Mouse (Mus musculus) T-helper 1 cell (primary cell): ENCODE measurements at regions not wholly inside any gene's neighbourhood (a gene's known extent, or its start where the extent isn't known, plus 50 kb on each side); places are given as distances from the start of the nearest gene placed in this dataset.

Experiments used
- in situ Hi-C: fragments of 300-600 bp; cut with MboI, MseI; formaldehyde crosslinking; loops from one replicate; pipeline ENCODE4 v1.15.1; 2025; ENCODE audit warnings: high pct_unique_total_duplicates

DNA sequence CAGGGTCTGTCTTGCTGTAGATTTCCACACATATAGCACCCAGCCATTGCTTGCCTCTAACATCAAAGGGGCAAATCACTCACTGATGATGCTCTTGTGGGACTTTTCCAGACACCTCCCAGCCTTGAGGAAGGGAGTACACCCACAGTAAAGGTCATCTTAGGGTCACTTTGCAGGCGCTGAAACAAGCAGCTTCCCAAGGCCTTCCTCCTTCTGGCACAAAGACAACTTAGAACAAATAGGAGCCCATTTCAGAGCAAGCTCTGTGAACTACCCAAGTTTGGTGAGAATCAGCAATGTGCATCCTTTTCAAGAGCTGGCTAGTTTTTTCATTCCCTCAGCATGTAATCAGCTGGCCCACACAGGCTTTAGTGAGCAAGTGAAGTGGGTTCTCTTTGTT lies 352.2 kb upstream of the Ubash3b start:
- in situ Hi-C loops = no loop called here

DNA sequence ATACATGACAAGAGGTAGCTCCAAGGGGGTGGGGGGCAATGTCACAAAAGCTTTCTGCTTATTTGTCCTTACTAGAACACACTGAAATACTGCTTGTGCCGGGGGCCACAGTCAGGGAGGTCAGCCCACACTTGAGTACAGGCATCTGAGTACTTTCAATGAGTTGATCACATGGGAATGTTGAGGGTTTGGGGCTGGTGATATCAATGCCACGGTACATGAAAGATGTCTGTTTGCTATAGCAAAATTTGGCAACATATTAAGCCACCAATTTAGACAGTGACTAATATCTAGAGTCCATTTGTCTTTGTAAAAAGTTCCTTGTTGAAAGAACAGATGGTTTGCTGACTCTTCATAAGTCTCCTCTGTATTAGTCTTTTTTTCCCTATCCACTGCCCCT lies 348.1 kb upstream of the Ubash3b start:
- in situ Hi-C loops = no loop called here

DNA sequence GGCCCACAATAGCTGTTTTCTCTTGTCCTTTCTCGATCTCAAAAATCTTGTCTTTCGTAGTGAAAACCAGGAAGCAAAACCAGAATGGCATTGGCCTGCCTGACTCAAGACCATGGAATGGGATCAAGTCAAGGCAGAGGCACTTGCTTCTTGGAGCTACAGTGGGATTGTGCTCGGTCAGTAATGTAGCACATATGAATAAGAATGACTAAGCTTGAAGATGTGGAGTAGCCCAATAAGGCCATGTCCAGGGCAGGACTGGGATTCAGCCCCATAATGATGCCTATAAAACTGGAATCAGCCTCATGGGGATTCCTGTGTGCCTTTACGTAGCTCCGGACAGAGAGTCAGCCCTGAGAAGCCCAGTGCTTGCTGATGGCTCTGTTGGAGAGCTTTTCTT lies 347.2 kb upstream of the Ubash3b start:
- in situ Hi-C loops = no loop called here

DNA sequence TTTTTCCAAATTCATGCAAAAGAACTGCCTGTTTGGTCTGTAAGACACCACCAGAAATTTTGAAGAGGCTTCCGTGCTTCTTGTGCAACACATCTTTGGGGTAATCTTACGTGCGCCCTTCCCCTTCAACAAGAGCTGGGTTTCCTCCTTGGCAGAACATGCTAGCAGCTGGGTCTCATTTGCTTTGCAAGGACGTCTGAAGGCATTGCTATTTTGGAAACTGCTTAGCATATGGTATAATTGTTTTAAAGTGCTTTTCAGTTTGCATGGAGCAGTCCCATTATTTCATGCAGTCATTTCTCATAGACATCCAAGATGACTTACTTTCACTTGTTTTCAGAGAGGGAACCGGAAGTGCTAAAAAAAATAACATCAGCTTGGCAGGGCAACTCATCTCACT lies 336.8 kb upstream of the Ubash3b start:
- in situ Hi-C loops = no loop called here

DNA sequence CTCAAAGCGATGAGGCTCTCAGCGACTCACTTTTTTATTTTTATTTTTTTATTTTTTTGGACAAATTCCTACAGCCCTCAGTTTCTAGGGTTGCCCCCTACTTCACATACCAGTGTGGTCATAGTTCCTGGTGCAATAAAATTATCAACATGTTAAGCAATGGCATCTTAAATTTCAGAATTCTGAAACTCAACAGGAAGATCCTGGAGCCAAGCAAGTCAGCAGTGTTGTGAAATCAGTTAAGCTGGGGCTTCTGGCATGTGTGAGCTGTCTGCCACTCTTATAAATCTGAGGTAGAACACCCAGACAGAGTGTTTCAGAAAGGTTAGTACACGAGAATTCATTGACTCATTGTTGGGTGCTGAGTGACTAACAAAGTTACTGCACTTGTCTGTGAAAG lies 328.6 kb upstream of the Ubash3b start:
- in situ Hi-C loops = no loop called here

DNA sequence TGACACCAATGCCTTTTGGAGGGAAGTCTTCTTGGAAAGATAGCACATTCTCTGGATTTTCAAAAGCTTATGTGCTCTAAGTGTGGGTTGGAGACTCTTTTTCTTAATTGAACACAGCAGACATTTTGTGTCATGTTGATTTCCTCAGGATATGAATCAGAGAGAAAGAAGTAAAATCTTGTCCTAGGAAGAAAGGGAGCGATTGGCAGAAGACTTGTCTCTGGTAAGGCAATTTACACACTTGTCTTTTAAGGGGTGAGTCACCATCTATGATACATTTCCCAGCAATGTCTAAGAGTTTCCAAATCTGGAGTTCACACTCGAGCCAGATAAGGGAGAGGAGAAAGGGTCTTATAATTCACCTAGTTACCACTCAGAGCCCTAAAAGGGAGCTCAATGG lies 326.5 kb upstream of the Ubash3b start:
- in situ Hi-C loops = no loop called here

DNA sequence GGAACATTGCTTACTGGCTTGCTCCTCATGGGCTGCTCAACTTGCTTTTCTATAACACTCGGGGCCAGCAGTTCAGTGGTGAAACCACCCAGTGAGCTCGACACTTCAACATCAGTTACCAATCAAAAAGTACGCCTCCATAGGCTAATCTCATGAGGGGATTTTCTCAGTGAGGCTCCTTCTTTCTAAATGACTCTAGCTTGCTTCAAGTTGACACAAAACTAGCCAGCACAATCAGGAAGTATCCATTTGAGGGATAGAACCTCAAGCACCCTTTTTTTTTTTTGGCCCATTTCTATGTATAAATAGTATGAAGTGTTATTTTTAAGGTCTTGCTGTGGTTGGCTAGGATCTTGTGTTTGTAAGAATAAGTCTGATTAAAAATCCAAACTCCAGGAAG lies 321.7 kb upstream of the Ubash3b start:
- in situ Hi-C loops = no loop called here

DNA sequence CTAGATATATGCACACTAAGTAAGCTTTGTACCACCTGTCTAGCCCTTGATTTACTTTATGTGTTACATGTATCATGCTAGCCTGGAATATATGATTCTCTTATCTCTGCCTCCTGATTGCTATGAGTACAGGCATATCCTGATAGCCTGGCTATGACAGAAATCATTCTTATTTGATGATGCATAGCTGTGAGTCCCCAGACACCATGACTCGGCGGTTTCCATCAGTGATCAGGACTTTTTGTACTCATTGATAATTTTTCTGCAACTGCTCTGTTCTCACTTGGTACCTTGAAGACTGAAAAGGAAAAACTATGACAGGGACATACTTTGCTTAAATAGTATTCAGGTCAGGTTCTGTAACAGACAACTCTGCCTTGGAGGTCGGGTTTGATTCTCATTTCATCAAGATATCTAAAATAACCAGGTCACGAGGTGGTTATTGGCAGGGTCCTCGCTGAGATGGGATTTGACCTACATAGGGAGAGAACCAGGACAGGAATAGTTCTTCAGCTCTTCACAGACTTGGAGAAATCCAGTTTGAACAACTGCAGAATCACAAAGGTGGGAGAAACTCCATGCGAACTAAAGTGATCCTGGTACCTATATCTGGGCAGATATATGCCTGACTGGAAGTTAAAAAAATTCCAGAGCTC lies 320.2 kb upstream of the Ubash3b start:
- in situ Hi-C loops = no loop called here

DNA sequence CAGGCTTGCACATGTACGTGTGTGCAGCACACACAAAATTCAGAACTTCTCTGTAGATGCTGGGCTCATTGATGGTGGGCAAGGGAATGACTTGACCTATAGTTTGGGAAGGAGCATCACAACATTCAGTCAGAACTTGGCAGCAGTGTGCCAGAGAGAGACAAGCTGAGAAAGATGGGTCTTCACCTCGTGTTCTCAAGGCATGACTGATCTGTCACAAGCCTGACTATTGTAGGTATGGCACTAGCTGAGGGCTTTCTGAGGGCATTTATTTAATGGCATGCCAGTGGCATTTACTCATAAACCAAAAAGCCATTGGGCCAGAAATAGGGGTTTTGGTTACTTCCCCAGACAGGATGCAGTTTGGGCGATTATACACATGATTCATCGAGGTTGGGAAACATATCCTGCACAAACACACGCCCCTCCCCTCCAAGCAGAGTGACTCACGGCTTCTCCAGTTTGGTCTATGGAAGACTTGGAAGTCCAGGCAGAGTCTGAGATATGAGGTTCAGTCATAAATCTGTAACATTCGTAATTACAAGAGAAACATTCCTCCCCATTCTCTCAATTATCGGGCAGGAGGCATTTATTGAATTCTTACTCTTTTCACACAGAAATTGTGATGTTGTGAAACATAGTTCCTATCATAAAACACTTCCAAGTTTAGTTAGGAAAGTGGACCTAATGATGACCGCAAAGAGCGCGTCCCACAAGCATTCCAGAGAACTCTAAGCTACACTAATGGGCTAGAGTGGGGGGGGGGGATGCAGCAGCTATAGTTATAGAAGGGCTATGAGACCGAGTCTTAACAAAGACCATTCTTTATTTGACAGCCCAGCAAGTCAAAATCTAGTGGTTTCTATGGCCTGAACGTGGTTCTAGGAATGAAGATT lies 318.6 kb upstream of the Ubash3b start:
- in situ Hi-C loops = no loop called here

DNA sequence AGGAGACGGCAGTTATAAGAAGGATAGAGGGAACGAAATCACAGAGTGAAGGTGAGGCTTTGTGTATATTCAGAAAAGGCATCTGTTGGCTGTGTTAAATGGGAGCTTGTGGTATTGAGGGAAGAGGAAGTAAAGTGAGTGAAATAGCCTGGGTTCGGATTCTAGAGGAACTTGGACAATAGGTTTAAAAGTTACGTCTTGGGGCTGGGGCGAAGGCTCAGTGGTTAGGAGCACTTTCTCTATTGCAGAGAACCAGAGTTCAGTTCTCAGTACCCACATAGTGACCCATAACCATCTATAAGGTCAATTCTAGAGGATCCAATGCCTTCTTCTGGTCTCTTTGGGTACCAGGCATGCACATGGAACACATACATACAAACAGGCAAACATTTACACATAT lies 317.6 kb upstream of the Ubash3b start:
- in situ Hi-C loops = no loop called here

DNA sequence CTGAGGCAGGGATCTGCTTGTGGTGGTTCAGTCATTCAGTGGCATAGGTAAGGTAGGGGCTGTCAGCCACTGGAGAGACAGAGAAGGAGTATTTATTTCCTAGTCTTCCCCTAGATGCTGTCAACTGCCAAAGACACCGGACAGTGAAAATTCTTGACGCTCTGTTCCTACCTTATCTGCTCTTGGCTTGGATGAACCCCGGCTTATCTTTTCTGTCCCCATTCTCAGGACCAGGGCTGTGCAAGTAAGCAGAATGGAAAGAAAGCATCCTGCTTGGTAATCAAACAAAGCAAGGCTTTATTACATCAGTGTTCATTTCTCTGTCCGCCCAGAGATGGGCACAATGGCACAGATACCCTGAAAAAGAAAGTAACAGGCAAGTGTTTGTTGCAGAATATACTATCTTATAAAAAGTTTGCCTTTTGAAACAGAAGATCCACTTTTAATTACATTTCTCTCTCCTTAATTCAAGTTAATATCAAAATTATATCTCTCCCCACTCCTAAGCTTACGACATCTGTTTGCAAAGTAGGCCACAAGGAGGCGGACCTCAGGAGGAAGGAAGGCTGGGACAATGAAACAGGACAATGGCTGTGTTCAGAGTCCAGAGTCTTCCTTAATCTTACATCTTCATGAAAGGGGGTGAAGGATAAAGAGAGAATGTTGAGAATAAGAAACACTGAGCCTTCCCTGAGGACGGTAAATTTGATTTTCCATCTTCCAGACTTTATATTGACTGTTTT lies 316.8 kb upstream of the Ubash3b start:
- in situ Hi-C loops = no loop called here

DNA sequence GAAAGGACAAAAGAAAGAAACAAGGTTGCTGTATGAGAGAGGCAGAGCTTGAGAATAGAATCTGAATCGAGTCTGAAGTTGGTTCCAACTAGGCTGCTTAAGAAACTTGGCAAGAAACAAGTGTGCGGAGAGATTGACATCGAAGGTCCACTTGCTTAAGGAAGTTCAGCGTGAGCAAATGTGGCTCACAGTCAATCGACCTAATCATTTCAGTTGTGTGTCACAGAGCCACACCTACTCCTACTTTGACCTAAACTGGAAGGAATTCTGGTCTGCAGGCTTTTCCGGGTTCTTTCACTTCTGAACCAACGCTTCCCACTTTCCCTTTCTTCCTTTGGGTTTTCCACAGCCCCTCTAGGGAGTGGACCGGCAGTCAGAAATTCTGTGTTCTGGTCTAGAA lies 313.8 kb upstream of the Ubash3b start:
- in situ Hi-C loops = no loop called here

DNA sequence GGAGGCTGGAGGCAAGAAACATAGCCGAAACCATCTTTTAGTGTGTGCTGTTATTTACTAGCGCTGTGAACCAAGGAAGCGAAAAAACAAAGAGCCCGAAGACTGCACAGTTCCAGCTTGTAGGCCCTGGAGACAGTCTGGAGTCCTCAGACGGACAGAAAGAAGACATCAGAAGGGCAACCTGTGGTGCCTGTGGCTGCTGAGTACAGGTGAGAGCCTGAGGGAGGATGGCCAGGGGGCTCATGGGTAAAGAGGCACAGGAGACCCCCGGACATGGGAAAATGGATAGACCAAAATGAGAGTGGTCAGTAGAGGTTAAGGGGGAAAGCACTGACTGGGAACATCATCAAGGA lies 313.4 kb upstream of the Ubash3b start:
- in situ Hi-C loops = no loop called here

DNA sequence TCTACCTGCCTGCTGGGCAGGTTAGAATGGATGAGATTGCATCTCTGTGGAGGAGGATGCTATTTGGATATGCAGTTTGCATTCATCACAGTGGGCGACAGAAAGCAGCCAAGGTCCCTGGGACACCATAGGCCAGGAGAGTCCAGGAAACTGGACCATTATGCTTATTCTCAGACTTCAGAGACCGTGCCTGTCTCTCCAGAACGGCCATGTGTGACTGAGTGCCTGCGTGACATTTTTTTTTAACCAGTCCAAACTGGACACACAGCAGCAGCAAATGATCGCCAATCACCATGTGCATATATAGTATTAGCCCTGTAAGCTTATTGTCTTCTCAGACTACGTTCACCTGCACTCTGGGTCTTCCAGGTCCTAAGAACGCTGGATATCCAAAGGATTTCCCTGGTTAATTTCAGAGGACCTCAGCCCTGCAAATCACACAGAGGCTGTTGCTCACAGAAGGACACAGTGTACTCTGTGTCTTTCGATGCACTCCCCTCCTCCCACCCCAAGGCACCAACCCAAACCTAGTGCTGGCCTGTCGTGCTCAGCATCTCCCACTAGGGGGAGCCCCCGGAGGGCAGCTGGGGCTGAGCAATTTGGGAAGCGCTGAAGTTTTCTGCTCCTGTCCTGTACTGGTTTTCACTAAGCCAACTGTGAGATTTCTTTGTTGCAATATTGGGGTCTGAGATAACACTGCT lies 312.9 kb upstream of the Ubash3b start:
- in situ Hi-C loops = no loop called here

DNA sequence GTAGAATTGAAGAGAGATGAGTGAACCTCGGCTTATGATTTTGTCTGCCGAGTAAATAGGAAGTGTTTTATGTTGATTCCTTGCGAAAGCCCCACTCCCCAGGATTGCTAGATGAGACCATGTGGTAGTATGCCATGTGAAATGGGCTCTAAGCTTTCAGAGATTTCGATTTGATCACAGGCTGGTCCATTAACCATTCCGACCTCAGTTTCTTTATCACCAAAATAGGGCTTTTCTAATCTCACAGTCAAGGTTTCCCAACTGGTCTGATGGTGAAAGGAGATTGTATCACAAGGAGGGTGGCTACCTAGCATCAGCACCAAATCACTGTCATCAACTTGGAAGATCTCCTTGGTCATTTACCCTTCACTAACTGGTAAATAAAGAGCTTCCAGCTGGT lies 312.0 kb upstream of the Ubash3b start:
- in situ Hi-C loops = no loop called here

DNA sequence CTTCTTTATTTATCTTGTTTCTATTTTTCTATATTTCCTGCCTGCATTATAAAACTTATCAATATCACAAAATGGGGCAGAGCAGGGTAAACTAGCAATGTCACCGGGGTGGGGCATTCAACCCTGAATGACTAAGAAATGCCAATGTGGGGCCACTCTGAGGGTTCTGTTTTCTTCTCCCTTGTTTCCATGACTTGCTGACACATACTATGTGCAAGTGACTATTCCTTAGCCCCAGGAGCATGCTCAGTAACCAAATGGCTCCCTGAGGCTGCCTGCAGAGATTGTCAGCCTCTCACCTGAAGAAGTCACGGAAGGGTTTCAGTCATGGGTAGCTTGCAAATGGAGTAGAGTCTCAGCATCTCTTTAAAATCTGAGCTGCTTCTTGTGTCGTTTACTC lies 309.8 kb upstream of the Ubash3b start:
- in situ Hi-C loops = no loop called here

DNA sequence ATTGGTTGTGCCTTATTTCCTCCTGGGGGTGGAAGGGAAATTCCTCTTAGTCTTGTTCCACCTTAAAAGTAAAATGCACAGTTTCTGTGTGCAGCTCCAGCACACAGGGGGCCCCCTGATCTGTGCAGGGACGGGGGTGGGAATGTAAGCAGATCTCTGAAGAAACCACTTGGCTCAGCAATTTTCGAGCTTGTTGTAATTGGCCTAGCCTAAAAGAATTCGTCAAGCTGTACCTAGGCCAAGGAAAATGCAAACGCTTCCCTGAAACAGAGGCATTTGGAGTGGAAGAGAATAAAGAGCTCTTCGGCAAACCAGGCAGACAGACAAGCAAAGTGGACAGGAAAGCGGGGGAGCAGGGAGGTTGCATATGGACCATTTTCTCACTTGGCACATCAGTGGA lies 308.5 kb upstream of the Ubash3b start:
- in situ Hi-C loops = no loop called here

DNA sequence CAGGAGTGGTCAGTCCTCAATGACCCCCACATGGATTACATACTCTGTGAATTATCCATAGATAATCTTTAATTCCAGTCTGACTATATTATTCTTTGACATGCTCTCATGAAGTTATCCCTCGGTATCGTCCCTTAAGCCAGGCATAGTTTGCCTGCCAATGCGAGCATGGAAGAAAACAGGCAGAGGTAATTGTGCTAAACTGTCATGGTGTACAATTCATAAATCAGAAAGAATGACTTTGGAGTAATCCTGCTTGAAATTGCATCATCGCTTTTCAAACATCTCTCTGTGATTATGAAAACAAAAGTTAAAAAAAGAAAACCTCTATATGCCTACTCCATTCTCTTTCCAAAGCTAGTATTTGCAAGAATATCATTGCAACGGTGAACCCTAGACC lies 307.9 kb upstream of the Ubash3b start:
- in situ Hi-C loops = no loop called here

DNA sequence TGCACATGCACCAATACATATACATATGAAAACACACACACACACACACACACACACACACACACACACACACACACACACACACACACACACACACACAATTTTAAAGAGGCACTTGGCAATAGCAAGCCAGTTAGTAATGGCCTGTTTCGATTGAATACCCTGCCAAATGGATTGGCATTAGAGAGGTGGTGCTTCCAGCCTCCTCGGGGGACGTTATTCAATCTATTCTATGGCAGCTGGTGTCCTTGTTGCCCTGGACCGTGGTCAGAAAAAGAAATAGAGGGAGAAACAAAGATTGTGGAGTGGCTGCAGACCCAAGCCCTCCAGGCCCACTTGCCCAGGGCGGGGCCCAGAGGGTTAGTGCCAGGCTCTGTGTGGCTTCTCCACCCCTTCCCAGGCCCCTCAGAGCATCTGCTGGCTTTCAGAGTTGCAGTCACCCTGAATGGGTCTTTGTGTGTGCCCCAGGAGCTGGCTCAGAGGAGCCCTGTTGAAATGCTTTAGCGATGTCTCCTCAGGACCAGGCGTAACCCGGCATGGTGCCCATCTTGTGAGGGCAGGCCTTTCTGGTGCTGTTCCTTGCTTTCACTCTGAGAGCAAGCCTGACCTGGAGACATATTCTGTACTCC lies 302.7 kb upstream of the Ubash3b start:
- in situ Hi-C loops = no loop called here

DNA sequence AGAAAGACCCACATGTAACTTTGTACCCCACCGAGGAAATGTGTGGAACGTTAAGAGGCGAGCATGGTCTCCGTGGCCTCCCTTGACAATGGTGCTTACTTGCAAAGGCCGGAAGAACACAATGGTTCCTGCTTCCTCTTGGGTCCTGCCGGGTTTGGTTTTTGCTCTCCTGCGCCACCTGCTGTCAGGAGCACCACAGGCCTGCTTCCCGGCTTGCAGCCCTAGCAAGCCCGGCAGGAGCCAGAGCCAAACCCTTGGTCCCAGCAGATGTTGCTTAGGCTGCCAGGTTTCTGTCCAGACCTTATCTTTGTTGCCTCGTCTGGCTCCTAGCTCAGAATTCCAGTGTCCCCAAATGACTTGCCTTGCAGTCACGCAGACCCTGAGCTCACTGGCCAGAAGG lies 300.2 kb upstream of the Ubash3b start:
- in situ Hi-C loops = no loop called here

DNA sequence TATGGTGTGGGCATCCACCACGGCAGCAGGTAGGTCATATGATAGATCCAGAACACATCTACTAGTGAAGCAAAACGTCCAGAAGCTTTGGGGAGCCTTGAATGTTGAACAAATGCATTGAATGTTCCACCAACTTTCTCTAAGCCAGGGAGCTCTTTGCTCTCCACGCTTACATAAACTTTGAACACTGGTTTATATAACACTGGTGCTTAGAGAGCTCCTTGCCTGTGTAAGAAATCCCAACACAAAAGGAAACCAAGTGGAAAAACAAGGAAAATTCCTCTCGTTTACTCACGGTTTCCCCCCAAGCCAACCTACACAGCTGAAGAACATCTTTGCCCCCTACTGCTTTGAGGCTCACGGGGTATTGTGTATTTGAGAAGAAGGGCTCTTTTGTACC lies 299.2 kb upstream of the Ubash3b start:
- in situ Hi-C loops = no loop called here

DNA sequence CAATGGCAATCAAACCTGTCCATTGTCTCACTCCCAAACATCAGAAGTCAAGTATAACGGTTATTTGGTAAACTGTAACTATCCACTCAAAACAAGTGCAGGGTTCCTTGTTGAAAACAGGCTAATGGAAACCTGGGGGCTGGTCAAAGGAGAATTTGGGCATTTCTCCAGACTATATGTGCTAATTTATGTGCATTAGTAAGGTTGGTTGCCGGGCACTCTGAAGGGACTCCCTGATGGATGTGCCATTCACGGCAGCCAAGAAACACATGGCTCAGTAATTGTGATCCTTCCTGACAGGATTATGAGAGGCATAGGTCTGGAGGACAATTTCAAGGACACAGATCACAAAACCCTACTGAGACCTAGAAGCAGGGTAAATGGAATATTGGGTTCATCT lies 295.5 kb upstream of the Ubash3b start:
- in situ Hi-C loops = loop anchor here (5.0 kb wide), 1 partner anchor 230 kb away; no protein-coding TSS in a partner anchor
